Mouse (Mus musculus): ENCODE results near the gene Ubr1. TPM values are rescaled to one million over a fixed set of nuclear protein-coding genes. Genes with fewer than 3 reads are reported as not detected.
"Not testable (repeated sequence)": the region's sequence is repeated elsewhere in the genome, so short reads cannot be mapped to it uniquely, and the experiment has no call there.

Ubr1 gene
- polyA plus RNA-seq, 1 experiment: 31.0 TPM

DNA sequence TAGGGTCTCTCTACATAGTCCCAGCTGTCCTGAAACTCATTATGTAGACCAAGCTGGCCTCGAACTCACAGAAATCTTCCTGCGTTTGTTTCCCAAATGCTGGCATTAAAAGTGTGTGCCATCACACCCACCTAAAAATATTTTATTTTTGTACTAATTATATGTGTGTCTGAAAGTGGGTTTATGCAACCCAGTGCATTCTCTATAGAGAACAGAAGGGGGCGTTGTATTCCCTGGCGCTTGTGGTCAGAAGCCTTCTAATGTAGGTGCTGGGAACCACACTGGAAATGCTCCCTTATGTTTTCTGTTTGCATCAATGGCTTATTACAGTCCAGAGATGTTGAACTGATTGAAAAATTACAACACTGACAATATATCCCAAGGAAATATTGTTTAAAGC lies 5.8 kb upstream of the Ubr1 start:
- DNase-seq (ENCODE audit: low read depth): no peak

DNA sequence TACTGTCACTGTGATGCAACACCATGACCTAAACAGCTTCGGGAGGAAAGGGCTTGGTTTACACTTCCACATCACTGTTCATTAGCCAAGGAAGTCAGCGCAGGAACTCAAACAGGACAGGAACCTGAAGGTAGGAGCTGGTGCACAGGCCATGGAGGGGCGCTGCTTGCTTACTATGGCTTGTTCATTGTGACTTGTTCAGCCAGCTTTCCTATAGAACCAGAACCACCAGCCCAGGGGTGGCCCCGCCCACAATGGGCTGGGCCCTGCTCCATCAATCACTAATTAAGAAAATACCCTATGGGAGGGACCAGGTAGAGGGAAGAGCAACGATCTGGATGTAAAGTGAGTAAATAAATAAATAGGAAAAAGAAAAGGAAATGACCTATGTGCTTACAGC lies 2.4 kb upstream of the Ubr1 start:
- no peak for DNase-seq (ENCODE audit: low read depth)

DNA sequence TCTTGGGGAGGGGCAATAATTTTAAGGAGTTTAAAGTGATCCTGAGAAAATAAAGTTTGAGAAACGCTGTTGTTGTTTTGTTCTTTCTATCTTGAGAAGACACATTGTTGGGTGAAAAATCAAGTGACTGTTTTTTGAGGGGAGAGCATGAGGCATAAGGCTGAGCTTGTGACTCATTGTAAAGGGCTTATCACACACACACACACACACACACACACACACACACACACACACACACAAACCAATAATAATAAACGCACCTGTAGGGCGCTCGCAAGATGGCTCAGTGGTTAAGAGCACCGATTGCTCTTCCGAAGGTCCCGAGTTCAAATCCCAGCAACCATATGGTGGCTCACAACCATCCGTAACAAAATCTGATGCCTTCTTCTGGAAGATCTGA lies 1.7 kb upstream of the Ubr1 start:
- not testable (repeated sequence) for DNase-seq (ENCODE audit: low read depth)

DNA sequence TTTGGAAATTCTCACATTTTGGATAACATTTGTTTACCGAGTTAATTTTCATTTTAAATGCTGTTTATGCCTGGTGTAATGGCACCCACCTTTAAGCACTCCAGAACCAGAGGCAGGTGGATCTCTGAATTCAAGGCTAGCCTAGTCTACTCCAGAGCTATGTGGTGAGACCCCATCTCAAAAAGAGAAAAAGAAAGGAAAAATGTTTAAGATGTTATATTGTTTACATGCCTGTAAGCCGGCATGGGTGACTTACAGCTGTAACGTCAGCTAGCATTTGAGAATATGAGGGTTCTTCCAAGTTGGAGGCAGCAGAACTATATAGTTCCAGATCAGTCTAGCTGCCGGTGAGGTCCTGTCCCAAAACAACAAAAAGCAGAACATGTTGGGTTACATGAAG lies 1.3 kb upstream of the Ubr1 start:
- no peak for DNase-seq (ENCODE audit: low read depth)

DNA sequence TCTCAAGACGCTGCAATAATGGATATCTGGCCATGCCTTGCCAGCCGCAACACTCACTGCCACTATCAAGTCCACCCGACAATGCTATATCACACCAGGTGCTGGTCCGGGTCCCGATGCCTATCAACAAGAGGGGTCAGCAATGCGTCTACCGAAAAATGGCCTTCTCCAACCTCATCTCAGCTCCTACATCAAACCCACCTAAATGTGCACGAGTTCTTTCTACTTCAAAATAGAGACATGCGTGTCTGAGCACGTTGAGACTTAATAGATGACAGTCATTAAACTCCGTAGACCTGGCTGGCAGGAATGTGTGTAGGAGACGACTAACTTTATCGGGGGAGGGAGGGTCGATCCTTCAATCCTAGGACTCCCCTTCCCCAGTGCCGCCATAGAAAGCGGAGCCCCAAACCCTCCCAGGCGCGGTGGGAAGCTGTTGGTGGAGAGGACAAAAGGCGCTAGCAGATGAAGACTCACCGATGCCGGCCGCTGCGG lies 423 bp downstream of the Ubr1 start:
- DNase-seq (ENCODE audit: low read depth): no peak

DNA sequence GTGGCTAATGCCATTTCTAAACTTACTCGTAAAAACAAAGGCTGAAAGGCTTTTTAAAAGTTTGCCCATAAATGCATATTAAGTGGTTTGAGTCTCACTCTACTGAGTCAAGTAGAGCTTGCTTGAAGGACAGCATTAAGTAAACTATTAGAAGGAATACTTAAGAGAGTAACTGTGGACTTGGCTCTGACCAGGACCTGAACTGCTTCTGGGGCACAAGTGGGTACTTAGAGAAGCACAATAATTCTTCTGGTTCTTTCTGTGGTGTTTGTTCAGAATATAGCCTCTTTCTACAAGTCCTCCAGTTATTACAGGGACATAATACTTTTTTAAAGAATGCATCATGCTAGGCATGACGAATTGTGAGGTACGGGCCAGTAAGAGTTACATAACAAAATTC lies 5.0 kb downstream of the Ubr1 start:
- no peak for DNase-seq (ENCODE audit: low read depth)

DNA sequence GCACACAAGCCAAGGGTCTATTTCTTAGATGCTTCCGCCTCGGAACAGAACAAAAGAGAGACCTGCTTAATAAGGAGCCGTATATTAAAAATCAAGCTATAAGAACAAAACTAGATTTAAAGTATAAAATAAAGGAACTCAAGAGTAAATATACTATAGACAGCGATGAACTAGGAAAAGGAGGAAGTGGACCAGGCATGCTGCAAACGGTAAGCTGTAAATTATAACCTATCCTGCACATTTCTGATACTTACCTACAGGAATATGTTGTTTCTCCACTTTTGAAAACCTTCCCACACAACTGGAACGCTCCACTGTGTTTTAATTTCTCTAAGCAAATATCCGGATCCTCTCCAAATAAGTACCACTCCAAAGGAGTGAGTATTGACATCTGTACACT lies 7.4 kb downstream of the Ubr1 start:
- no peak for DNase-seq (ENCODE audit: low read depth)

DNA sequence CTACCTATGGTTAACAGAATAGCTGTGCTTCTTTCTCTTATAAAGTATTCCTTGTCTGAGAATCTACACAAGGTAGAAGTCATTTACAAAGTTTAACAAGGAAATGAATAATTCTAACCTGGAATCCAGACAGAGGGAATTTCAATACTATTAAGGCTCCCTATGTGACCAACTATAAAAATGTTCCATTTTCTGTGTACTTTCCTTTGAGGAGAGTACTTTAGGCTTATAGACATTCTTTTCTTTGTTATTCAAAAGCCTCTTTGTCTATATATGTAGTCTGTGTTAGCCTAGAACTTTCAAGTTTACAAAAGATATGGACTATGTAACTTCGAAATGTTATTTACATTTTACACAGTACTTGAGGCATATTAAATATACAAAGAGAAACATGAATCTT lies 10.3 kb downstream of the Ubr1 start:
- DNase-seq (ENCODE audit: low read depth): no peak

DNA sequence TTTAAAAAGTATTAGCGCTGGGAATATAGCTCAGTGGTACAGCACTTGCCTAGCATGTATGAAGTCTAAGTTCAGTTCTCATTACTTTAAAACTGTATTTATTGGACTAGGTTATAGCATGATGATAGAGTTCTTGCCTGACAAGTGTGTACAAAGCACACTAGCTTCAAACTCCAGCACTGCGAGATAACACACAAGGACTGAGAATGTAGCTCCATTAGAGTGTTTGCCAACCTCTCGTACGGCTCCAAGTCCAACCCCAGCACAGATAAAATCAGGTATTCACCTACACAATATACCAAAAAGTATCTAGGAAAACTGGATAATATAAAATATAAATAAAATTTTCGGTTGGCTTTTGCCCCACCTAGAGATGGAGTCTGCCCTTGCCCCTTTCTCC lies 10.7 kb downstream of the Ubr1 start:
- DNase-seq (ENCODE audit: low read depth): no peak

DNA sequence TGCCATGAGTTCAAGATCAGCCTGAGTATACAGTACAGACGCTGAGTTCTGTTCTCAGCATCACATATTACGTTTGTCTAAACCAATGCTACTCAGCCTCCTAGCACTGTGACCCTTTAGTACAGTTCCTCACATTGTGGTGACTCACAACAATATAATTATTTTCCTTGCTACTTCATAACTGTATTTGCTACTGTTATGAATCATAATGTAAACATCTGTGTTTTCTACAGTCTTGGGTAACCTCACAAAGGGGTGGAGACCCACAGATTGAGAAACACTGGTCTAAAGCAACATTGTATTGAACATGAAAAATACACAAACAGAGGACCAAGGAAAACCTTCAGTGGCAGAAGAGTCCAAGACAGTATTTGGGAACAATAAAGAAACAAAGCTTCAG lies 11.2 kb downstream of the Ubr1 start:
- DNase-seq (ENCODE audit: low read depth): no peak

DNA sequence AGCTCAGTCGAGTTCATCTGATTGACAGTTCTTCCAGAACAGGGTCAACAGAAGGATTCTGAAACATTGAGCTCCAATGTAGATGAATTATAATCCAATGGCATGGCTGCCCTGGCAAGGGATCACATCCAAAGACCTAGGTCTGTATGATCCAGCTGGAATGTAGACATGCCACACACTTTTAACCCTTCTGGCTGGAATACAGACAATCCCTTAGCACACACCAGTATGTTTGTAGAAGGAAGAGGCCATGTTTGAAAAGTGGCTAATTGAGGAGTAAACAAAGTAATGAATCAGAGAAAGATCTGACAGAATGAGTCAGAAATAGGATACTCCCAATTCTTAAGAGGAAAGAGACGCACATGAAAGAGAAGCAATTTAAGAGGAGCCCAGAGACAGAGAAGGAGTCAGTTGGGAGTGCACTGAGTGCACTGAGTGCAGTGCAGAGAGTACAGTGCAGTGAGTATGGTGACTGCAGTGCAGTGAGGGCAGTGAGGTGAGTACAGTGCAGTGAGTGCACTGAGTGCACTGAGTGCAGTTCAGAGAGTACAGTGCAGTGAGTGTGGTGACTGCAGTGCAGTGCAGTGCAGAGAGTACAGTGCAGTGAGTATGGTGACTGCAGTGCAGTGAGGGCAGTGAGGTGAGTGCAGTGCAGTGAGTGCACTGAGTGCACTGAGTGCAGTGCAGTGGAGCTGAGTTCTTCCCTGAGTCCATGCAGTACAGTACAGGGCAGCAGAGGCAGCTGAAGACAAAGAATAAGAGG lies 18.2 kb downstream of the Ubr1 start:
- DNase-seq (ENCODE audit: low read depth): no peak

DNA sequence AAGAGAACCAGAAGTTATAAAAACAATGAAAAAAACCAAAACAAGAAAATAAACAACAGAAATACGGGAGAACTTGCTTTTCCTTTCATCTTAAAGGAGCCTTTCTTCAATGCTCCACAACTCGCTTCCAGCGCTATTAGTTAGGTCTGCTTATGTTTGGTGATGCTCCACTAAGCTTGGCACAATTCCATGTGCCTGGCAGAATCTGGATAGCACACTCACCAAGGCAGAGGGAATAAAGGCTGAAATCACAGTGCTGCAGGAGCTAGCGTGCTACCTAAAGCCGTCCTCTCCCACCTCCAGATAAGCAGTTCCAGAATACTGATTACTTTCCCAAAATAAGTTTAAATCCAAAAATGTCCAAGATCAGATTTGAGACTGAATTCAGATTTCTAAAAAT lies 19.3 kb downstream of the Ubr1 start:
- no peak for DNase-seq (ENCODE audit: low read depth)

DNA sequence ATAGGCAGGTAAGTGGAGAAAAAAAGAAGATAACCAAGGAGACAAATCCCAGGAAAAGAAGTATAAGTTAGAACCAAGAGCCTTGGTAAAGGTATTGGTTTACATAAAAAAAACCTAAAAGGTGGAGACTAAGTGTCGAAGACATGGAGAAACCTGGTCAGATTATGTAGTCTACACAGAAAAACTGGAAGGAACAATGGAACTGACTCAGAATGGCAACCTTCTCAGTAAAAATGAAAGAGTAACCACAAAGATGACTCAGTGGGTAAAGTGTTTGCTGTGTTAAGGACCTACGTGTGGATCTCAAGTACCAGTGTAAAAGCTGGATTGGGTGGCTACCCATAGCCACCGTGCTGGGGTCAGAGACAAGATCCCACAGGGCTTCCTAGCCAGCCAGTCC lies 37.5 kb downstream of the Ubr1 start:
- no peak for DNase-seq (ENCODE audit: low read depth)

DNA sequence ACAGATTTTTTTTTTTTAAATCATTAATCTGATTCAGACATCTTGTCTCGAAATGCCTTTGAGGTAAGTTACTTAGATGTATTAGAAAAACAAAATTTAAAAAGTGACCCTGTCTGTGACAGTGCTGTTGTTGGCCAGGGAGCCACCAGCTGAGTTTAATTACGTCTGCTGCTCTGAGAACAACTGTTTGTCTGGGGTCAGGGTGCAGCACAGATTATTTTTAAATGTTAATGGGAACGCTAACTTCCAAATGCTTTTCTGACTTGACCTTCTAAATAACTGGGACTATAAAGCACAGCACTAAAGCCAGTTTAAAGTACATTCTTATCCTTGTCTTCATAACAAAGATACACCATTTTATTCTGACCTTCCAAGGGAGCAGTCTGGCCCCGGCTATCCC lies 61.0 kb downstream of the Ubr1 start:
- DNase-seq (ENCODE audit: low read depth): no peak

DNA sequence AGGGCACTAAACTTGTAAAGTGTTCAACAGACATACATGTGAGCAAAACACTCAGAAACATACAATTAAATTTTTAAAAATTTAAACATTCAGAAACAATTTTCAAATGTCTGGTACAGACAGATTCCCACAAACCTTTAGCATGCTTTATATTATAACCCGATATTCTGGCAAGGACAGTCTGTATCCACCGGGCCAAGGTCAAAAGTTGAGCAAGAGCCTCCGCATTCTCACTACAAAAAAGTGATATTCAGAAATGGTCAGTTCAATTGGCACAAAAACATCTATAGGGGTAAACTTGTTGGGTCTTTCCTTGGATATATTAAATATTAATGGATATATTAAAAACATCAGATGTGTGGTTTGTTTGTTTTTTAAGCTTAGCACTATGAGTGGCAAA lies 74.2 kb downstream of the Ubr1 start:
- no peak for DNase-seq (ENCODE audit: low read depth)

DNA sequence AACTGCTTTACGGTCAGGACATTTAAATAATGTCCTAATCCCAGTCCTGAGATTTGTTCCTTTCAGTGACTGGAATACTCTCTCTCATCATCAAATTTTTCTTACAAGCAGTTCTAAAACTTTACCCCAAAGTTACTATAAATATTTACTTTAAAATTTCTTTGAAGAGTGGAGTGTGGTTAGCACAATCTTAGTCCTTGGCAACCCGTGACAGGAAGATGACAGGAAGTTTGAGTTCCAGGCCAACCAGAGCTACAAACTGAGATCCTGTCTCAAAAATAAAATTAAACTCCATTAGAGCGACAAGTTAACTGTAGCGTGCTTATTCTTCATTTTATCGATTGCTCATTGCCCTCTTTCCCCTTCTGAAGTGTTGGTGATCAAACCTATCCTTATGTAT lies 82.9 kb downstream of the Ubr1 start:
- DNase-seq (ENCODE audit: low read depth): no peak

DNA sequence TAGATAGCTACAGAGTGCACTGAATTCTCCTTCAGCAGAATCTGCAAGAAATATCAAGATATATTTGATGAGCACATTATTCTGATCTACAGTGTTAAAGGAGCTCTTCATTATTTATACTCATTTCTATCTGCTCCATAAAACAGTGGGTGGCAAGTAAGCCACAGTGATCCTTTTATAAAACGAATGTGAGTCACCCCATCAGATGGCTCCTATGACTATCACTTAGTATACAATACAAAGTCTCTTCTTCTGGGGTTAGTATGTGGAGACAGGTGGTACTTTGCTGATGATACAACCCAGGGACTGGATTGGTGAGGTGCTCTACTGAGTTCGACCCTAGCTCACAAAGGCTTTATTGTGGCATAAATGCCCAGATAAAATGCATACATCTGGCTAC lies 97.3 kb downstream of the Ubr1 start:
- DNase-seq (ENCODE audit: low read depth): no peak

DNA sequence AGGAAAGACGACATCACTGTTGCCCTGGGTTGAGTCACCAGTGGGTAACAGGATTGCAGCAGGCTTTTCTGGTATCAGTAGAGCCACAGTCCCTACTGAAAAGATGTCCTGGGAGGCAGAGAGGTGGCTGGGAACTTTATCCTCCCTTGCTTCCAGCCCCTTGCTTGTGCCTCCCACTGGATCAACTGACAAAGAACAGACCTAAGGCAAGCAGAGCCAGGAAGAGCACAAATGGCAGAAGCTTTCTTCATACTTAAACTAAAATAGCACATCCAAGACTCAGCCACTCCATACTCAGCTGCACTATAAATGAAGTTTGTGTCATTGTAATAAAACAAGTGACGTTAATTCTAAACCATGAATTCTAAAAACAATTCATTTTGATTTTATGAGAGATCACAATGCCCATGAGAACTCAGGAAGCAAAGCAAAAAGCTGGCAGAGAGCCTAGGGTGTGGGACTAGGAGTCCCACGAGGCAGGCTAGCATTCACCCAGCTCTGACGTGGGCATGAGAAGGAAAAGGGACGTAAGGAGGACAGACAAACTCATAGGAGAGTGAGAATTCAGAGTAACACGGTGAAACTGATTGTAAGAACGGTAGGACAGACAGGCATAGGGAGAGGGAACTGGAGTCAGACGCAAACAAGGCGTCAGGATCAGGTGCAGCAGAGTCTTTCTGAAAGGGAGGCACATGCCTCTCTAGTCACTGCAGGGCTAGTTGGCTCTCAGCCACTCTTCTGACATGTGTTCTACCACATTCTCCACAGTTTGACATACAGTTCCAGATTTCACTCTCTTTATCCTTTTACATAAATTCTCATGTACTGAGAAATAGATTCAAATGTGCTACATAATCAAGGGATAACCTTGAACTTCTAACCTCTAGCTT lies 98.8 kb downstream of the Ubr1 start:
- DNase-seq (ENCODE audit: low read depth): no peak

DNA sequence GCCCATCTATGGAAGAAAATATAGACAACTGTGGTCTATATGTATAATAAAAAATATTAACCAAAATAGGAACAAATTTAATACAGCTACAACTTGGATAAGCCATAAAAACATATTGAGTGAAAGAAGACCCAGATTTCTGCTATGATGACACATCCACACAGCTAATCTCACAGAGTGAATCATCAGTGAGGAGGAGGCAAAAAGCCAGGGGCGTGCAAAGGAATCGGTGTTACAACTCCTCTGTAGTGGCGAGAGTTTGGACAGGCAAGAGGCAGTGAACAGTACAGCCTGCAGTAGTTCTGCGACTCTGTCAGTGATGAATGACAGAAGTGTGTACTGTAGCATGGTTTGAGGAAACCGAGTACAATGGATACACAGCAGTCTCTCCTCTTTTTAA lies 103.2 kb downstream of the Ubr1 start:
- DNase-seq (ENCODE audit: low read depth): peak; percentile 24

DNA sequence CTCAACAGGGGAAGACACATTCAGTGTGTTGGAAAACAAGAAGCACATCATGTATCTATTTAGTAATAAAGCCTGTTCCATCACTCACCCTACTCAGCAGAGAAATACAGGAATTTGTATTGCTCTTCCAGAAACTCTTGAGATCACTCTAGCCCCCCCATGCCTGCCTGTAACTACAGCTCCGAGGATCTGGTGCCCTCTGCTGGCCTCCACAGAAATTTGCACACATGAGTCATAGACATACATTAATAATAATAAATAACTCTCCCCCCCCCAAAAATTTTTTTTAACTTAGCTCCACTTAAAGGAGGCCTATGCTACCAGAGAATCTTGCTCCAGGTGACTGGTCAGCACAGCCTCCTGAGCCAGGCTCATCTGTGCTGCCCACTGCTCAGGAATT lies 104.0 kb downstream of the Ubr1 start:
- no peak for DNase-seq (ENCODE audit: low read depth)

DNA sequence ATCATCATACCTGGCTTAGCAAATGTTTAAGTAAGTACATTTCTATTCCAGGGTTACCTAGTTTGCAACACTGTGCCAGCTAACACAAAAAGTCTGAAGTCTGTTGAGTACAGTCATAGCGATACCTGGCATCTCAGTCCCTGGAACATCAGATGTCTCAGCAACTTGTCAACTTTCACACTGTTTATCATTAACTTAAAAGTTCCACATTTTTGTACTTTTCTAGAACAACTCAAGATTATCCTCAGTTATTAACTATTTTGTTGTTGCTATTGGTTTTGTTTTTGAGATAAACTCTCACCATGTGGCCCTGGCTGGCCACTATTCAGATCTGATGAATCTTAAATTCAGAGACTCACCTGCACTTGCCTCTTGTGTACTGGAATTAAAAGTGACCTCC lies 107.1 kb downstream of the Ubr1 start:
- no peak for DNase-seq (ENCODE audit: low read depth)

DNA sequence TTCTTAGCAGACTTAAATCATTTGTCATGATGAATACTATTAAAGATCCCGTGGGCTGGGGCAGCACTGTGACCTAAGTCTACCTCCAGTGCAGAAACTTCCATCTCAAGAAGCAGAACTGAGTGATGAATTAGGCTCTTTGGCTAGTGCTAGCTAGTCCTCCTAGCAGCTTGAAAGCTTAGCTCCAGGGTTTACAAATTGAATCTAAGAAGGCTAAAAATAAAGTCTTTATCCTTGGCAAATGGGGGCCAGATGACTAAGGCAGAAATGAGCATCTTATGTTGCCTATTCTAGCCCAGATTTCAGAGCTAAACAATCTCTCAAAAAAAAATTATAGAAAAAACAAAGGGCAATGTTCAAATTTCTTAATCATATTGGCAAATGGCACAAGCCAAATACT lies 109.8 kb downstream of the Ubr1 start:
- DNase-seq (ENCODE audit: low read depth): no peak

DNA sequence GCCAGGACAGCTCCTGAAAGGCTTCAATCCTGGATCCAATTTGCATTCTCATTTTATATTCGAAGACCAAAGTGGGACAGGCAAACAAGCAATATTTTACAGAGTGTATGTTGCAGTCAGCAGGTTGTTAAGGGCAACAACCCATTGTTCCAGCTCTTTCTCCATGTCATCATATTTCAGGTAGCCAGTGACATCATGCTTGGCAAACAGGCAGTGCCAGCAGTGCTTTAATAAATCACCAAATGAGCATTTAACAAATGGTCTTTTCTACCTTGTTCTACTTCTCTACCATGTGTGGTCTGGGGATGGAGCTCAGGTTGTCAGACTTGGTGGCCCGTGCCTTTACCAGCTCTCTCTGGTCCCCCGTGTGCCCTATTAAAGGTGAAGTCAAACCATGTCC lies 112.4 kb downstream of the Ubr1 start:
- no peak for DNase-seq (ENCODE audit: low read depth)

All from gonadal fat pad, adult 2 months (tissue).